Mouse (Mus musculus): Measurements from ENCODE around the gene Sec14l1. TPM values are rescaled to one million over a fixed set of nuclear protein-coding genes. Genes with fewer than 3 reads are reported as not detected.
"Not testable (repeated sequence)": the region's sequence is repeated elsewhere in the genome, so short reads cannot be mapped to it uniquely, and the experiment has no call there.

Sec14l1 gene
- polyA plus RNA-seq, 1 experiment from 2014 or later = 63.9 TPM

GRCm38 (mm10) chr11:117079651-117080190, 35.2 kb upstream of the Sec14l1 start:
- WGBS = 93% methylated on average over 17 of the region's 17 CpGs
- peaks cover 21% of the 10 kb centered on the region for H3K36me3 ChIP-seq (replicated peaks)
- ATAC-seq (replicated peaks) = no peak
- no peak overlapping the region for H3K9ac ChIP-seq
- peaks cover 34% of the 10 kb centered on the region for H3K4me1 ChIP-seq
- H3K4me3 ChIP-seq = no peak overlapping the region
- no peaks in the 10 kb centered on the region for H3K9me3 ChIP-seq
- H3K4me2 ChIP-seq = no peak overlapping the region
- H3K27ac ChIP-seq = no peak overlapping the region
- H3K27me3 ChIP-seq (replicated peaks) = no peaks in the 10 kb centered on the region

GRCm38 (mm10) chr11:117080209-117080608, 34.8 kb upstream of the Sec14l1 start:
- WGBS = 94% methylated on average over 11 of the region's 11 CpGs
- H3K27me3 ChIP-seq (replicated peaks) = no peaks in the 10 kb centered on the region
- no peak overlapping the region for H3K27ac ChIP-seq
- no peak overlapping the region for H3K4me3 ChIP-seq
- H3K36me3 ChIP-seq (replicated peaks) = peaks cover 21% of the 10 kb centered on the region
- H3K4me2 ChIP-seq = no peak overlapping the region
- no peak for ATAC-seq (replicated peaks)
- H3K9me3 ChIP-seq = no peaks in the 10 kb centered on the region
- H3K9ac ChIP-seq = no peak overlapping the region
- H3K4me1 ChIP-seq = peaks cover 34% of the 10 kb centered on the region

GRCm38 (mm10) chr11:117081165-117082064, 33.6 kb upstream of the Sec14l1 start:
- H3K27me3 ChIP-seq (replicated peaks) = no peaks in the 10 kb centered on the region
- H3K4me3 ChIP-seq = no peak overlapping the region
- peak overlapping the region; percentile 27; the same call in 1 of the 2 replicates for H3K4me2 ChIP-seq
- peak overlapping the region; percentile 66 for H3K27ac ChIP-seq
- ATAC-seq (replicated peaks) = peak; percentile 65; the same call in 1 of the 2 replicates
- 0 out of 2 replicates have a peak overlapping the region, but pooled peaks have one; percentile 1 for H3K9ac ChIP-seq
- no peaks in the 10 kb centered on the region for H3K9me3 ChIP-seq
- H3K36me3 ChIP-seq (replicated peaks) = peaks cover 21% of the 10 kb centered on the region
- peaks cover 30% of the 10 kb centered on the region for H3K4me1 ChIP-seq
- 30% methylated on average over 16 of the region's 16 CpGs for WGBS

GRCm38 (mm10) chr11:117082353-117082934, 32.5 kb upstream of the Sec14l1 start:
- no peak overlapping the region for H3K4me3 ChIP-seq
- no peak for ATAC-seq (replicated peaks)
- peaks cover 21% of the 10 kb centered on the region for H3K36me3 ChIP-seq (replicated peaks)
- H3K27me3 ChIP-seq (replicated peaks) = no peaks in the 10 kb centered on the region
- H3K9me3 ChIP-seq = no peaks in the 10 kb centered on the region
- peak overlapping the region; percentile 66 for H3K27ac ChIP-seq
- H3K4me2 ChIP-seq = no peak overlapping the region
- no peak overlapping the region for H3K9ac ChIP-seq
- peaks cover 25% of the 10 kb centered on the region for H3K4me1 ChIP-seq
- 83% methylated on average over 11 of the region's 11 CpGs for WGBS

- Histone ChIP-seq H3K36me3 (replicated peaks) (peaks cover 21% of the 10 kb centered on the region), H3K27ac (no peak overlapping the region), H3K4me3 (no peak overlapping the region), H3K4me2 (no peak overlapping the region), H3K9ac (no peak overlapping the region), H3K27me3 (replicated peaks) (no peaks in the 10 kb centered on the region), H3K9me3 (no peaks in the 10 kb centered on the region), H3K4me1 (peaks cover 16% of the 10 kb centered on the region)
- 92% methylated on average over 19 of the region's 19 CpGs for WGBS
- ATAC-seq (replicated peaks) = no peak
Observed at GRCm38 (mm10) chr11:117083052-117083881, 31.7 kb upstream of the Sec14l1 start.

GRCm38 (mm10) chr11:117083882-117084260, 31.1 kb upstream of the Sec14l1 start:
- not testable (repeated sequence) for H3K4me2 ChIP-seq; H3K9ac ChIP-seq; H3K27me3 ChIP-seq (replicated peaks); H3K4me3 ChIP-seq; H3K9me3 ChIP-seq; H3K27ac ChIP-seq; ATAC-seq (replicated peaks)
- Histone ChIP-seq H3K4me1 (peaks cover 14% of the 10 kb centered on the region), H3K36me3 (replicated peaks) (peaks cover 16% of the 10 kb centered on the region; the same call in 1 of the 2 replicates)
- 90% methylated on average over 3 of the region's 3 CpGs for WGBS

- WGBS = 84% methylated on average over 10 of the region's 10 CpGs
- Histone ChIP-seq H3K27ac (no peak overlapping the region), H3K9ac (no peak overlapping the region), H3K9me3 (no peaks in the 10 kb centered on the region), H3K4me2 (no peak overlapping the region), H3K27me3 (replicated peaks) (no peaks in the 10 kb centered on the region), H3K36me3 (replicated peaks) (0 out of 2 replicates have a peak, but pooled peaks cover 2% of the 10 kb centered on the region), H3K4me1 (peaks cover 11% of the 10 kb centered on the region), H3K4me3 (no peak overlapping the region)
- ATAC-seq (replicated peaks) = no peak
Observed at GRCm38 (mm10) chr11:117086215-117086614, 28.8 kb upstream of the Sec14l1 start.

GRCm38 (mm10) chr11:117087036-117087799, 27.8 kb upstream of the Sec14l1 start:
- H3K4me1 ChIP-seq = peaks cover 8% of the 10 kb centered on the region
- no peak overlapping the region for H3K27ac ChIP-seq
- H3K9ac ChIP-seq = no peak overlapping the region

GRCm38 (mm10) chr11:117088271-117088991, 26.5 kb upstream of the Sec14l1 start:
- Histone ChIP-seq H3K27me3 (replicated peaks) (no peaks in the 10 kb centered on the region), H3K36me3 (replicated peaks) (0 out of 2 replicates have a peak, but pooled peaks cover 2% of the 10 kb centered on the region), H3K4me1 (peaks cover 7% of the 10 kb centered on the region), H3K4me2 (no peak overlapping the region), H3K9ac (no peak overlapping the region), H3K4me3 (no peak overlapping the region), H3K27ac (no peak overlapping the region), H3K9me3 (no peaks in the 10 kb centered on the region)
- no peak for ATAC-seq (replicated peaks)
- WGBS = 82% methylated on average over 13 of the region's 13 CpGs

More at GRCm38 (mm10) chr11:117087036-117087799, 27.8 kb upstream of the Sec14l1 start:
- WGBS = 89% methylated on average over 9 of the region's 9 CpGs
- H3K4me2 ChIP-seq = no peak overlapping the region
- H3K36me3 ChIP-seq (replicated peaks) = 0 out of 2 replicates have a peak, but pooled peaks cover 2% of the 10 kb centered on the region
- no peak for ATAC-seq (replicated peaks)
- H3K27me3 ChIP-seq (replicated peaks) = no peaks in the 10 kb centered on the region
- H3K9me3 ChIP-seq = no peaks in the 10 kb centered on the region
- H3K4me3 ChIP-seq = no peak overlapping the region

- Histone ChIP-seq H3K9ac (no peak overlapping the region), H3K36me3 (replicated peaks) (no peaks in the 10 kb centered on the region), H3K4me1 (peaks cover 7% of the 10 kb centered on the region), H3K4me3 (no peak overlapping the region), H3K4me2 (no peak overlapping the region), H3K9me3 (no peaks in the 10 kb centered on the region), H3K27me3 (replicated peaks) (no peaks in the 10 kb centered on the region), H3K27ac (no peak overlapping the region)
- WGBS = 83% methylated on average over 9 of the region's 9 CpGs
- ATAC-seq (replicated peaks) = no peak
Observed at GRCm38 (mm10) chr11:117089673-117090419, 25.1 kb upstream of the Sec14l1 start.
